Mouse (Mus musculus): Measurements from ENCODE around the gene 6030408B16Rik.

GRCm38 (mm10) chr15:101339537-101339936, 46.5 kb downstream of the 6030408B16Rik start:
- no peak for TF ChIP-seq TAL1 (IDR thresholded peaks at IDR 0.05; ENCODE audit: low read length)
- no peak for TF ChIP-seq GATA1 (IDR thresholded peaks at IDR 0.05; ENCODE audit: low read length)

Measured in erythroblast, embryonic 14.5 days (primary cell).